Mouse (Mus musculus): ENCODE results near the gene Nt5e.

Nt5e gene

DNA sequence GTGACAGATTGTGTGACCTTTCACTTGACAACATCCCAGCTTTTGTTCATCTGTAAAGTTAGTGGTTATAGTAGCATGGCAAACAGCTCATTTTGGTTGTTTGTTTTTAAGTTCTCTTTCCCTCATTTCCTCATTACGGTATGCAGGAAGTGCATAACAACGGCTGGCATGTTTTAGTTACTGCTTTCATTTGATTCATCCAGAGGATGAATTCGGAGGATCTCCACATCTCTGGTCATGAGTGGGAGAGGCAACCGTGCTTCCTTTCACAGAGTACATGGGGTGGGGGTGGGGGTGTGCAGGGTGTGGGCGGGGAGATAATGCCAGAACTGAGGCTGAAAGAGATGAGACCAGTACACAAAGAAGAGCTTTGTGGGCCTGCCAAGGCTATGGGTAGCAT, 19.9 kb downstream of the Nt5e start:
- no peak for DNase-seq

DNA sequence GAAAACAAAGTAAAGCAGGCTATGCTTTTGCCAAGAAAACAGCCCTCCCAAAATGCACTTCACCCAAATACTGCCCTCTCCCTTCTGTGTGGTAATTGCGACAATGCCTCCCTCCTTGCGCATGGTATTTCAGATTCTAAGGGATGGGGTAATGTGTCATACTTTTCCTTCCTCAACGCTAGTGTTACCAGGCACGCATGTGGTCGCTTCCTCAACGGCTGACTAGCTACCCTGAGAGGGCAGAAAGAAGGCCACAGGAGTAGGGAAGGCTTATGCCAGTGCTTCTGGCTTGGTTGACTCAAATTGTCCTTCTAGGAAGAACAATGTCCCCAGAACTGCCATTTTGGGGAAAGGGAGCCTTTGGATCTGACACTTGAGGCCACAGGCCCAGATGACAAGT, 21.6 kb downstream of the Nt5e start:
- DNase-seq = no peak

GRCm38 (mm10) chr9:88350317-88350716, 23.3 kb downstream of the Nt5e start:
- no peak for DNase-seq

- DNase-seq = no peak
Measured at GRCm38 (mm10) chr9:88351163-88351562, 24.2 kb downstream of the Nt5e start.

- DNase-seq = no peak
Measured at GRCm38 (mm10) chr9:88352741-88353140, 25.7 kb downstream of the Nt5e start.

GRCm38 (mm10) chr9:88353459-88353858, 26.5 kb downstream of the Nt5e start:
- DNase-seq = no peak

DNA sequence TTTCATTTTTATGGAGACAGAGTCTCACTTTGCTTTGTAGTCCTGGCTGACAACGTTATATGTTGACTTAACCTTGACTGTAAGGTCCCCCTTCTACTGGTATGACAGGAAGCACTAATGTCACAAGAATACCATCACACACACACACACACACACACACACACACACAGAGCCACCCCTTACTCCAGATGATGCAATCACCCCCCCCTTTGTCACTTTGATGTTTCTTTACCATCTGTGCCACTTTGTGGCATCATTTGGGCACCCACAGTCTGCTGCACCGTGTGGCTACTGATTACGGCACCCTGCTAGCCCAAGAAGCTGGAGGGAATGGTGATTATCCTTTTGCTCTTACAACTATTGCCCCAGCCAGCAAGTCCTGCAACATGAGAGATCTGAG, 30.2 kb downstream of the Nt5e start:
- DNase-seq = peak; percentile 19

- DNase-seq = no peak
Measured at GRCm38 (mm10) chr9:88359140-88359539, 32.1 kb downstream of the Nt5e start.

DNA sequence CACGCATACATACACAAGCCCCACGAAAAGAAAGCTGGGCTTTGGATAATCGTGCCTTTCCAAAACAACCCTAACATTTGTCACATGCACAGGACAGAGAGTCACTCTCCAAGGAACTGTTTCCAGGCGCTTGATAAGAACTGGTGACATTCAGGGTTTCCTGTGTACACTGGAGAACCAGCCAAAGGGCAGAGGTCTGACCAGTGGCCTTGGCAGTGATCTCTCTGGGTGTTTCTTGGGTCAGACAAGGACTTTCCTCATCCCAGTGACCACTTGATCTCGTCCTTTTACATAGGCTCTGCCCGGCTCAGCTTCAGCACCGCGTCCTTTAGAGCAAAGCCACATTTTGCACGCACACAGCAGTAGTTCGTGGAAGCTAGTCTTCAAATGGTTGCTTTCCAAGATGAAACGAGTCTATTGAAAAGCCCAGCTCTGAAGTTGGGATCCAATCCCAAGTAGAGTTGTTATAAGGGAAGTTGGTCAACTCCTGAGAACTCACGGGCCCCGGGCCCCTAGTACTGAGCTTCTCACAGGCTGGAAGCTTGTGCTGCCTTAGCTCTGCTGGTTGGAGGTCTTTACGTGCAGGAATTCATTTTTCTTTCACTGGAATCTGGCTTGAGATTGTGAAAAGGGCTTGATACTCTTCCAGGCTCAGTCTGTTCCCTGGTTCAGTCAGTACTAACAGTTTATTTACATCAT, 34.4 kb downstream of the Nt5e start:
- DNase-seq = no peak

DNA sequence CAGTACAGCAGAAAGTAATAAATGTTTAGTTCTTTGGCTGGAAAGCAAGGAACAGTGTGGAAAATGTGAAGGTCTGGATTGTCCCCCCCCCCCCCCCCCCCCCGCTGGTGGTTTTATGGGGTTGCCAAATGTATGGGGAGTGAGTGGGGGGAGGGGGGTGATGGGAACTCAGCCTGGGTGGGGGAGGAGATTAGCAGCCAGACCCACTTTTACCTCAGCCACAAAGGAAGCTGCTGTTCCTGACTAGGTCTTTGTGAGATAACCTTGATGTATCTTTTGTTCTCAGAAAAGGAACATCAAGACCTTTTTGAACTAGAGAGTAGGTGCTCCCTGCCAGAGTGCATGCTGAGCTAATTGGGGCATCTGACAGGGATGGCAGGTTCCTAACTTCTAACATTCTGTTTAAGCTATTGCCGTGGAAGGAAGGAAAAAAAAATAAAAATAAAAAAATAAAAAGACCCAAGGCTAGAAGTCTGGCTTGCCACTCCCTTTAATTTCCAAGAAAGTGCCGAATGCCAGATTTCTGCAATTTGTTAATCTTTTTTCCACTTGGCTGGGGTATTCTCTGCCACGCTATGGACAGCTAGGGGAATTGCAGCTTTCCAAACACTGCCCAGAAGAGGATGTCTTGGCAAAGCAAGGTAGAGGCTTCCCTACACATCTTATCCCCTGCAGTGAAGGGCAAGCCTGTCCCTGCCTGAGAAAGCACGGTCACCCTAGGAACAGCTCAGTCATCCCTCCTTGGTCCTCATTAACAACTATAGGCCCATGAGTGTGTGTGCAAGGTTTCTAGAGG, 35.3 kb downstream of the Nt5e start:
- DNase-seq = no peak

- DNase-seq = no peak
Measured at GRCm38 (mm10) chr9:88363102-88363501, 36.1 kb downstream of the Nt5e start.

GRCm38 (mm10) chr9:88366308-88366707, 39.3 kb downstream of the Nt5e start:
- DNase-seq = peak; percentile 72

DNA sequence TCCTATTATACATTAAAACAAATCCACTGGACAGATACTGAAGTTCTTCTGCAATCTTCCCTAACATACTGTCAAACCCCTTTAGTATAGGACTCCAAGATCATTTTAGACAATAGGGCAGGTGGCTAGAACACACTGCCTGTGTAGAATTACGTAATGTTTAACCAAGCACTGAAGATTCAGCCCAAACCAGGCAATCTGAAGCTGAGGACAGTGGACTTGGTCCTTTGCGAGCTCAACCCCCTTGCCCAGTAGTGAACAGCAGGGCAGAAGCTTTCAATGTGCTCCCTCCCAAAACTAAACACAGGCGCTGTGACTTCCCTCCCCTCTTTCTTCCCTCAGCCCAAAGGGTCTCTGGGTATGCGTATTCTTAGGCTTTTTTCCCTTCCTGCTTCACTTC, 39.8 kb downstream of the Nt5e start:
- no peak for DNase-seq

DNA sequence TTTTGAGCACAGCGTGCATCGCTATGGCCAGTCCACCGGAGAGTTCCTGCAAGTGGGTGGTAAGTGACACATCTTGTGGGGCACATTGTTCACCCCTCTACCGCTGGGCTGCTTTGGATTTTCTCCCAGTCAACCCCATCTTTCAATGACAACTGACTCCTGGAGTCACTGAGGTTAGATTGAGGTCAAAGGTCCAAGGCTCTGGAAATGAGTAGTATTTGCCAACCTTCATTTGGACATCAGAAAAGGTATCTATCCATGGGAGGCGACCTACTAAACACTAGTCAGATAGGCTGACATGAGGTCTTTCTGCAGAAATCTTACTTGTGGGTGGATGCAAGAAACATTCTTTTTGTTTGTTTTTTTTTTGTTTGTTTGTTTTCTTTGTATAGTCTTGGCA, 40.3 kb downstream of the Nt5e start:
- no peak for DNase-seq

- DNase-seq = no peak
Measured at GRCm38 (mm10) chr9:88367751-88368150, 40.8 kb downstream of the Nt5e start.

- no peak for DNase-seq
Measured at GRCm38 (mm10) chr9:88368476-88368875, 41.5 kb downstream of the Nt5e start.

GRCm38 (mm10) chr9:88369666-88370065, 42.7 kb downstream of the Nt5e start:
- DNase-seq = no peak

DNA sequence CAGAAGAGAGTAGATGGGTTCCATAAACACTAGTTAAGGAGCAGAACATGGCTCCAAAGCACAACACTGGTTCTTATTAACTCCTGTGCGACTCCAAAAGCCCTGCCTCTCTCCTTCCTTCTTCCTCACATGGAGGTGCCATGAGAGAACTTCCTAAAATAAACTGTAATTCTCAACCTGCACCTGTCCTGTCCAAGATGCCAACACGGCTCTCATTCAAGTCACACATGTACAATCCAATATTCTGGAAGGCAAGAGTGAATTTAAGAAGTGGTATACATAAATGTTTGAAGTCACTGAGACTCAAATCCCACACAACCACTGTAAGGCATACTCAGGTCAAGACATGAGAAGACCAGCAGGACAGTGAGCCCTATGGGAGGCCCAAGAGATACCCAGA, 44.2 kb downstream of the Nt5e start:
- no peak for DNase-seq

- DNase-seq = no peak
Measured at GRCm38 (mm10) chr9:88373001-88373400, 46.0 kb downstream of the Nt5e start.

- DNase-seq = no peak
Measured at GRCm38 (mm10) chr9:88377483-88377882, 50.5 kb downstream of the Nt5e start.

DNA sequence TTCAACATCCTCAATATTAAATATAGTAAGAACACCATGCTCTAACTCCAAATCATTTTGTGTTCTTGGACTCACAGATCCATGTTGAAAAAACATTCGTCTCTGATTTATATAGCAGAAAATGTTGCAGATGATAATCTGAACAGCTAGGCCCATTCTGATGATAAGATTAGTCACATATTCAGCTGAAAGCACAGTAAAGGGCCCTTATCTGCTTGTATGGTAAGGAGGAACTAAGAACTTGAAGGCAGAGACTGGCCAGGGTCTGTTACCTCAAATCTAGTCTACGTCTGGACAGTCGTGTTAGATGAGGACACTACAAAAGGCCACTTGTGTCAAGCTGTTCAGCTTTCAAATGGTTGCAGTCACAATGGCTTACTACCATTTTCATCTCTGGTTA, 52.1 kb downstream of the Nt5e start:
- no peak for DNase-seq

GRCm38 (mm10) chr9:88380076-88380475, 53.1 kb downstream of the Nt5e start:
- DNase-seq = peak; percentile 50

- no peak for DNase-seq
Measured at GRCm38 (mm10) chr9:88380542-88380941, 53.5 kb downstream of the Nt5e start.

GRCm38 (mm10) chr9:88388826-88389225, 61.8 kb downstream of the Nt5e start:
- DNase-seq = no peak

DNA sequence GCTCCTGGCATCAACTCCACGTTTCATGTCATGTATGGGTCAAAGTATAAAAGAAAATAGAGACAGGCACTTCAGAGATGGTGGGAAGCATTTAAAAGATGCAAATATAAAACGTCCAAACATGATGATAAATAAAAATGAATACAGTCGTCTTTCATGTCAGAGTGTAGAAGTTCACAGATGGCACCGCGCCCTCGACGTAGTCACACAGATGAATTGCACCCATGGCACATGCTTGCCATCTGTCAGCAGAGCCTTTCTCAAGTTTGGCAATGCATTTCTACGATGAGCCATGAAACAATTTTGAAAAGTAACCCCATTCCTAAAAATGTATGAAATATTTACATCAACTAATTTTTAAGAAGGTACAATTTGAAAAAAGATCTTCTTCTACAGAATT, 67.9 kb downstream of the Nt5e start:
- DNase-seq = no peak
